Mouse (Mus musculus): ENCODE measurements around the gene Dexi. TPM values are rescaled to one million over a fixed set of nuclear protein-coding genes. Genes with fewer than 3 reads are reported as not detected.

Dexi gene
- 10 to 100 TPM; 29.4 to 32.5 TPM for total RNA-seq (2021)
- long read RNA-seq, experiment 1, transcript Dexi-201 (2 exons, 1,389 nt) = major isoform, 41 of 47 reads
- long read RNA-seq, experiment 1, partial matches to known transcripts = 1 of 47 reads
- long read RNA-seq, experiment 1, other reads (novel, unspliced or antisense) = 5 of 47 reads
- long read RNA-seq, experiment 2, transcript Dexi-201 (2 exons, 1,389 nt) = major isoform, 27 of 32 reads
- long read RNA-seq, experiment 2, partial matches to known transcripts = 0 of 32 reads
- long read RNA-seq, experiment 2, other reads (novel, unspliced or antisense) = 5 of 32 reads

- DNase-seq = peak; percentile 94 to 95
- intact Hi-C loops (cut with DNase I) = no loop called here
These were observed at the start of gene Dexi for GRCm38 (mm10) chr16:10542698-10543365. Gene Dexi, minus strand, starts transcription at chr16:10543054.

DNA sequence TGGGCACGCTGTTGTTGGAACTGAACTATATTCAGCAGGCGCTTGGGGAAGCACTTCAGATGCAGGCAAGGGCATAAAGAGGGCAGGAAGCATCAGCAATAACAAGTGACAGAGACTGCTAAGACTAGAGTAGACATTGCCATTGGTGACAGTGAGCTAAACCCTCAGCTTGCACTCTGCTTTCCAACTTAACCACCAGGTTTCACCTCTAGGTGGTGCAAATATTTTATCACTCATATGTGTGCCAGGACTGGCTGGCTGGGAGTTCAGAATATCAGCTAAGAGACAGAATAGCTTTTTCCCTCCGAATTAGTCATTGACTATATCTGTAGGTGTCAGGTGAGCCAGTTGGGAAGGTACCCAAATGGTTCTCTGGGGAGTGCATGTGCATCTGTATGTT lies 43.7 kb upstream of the Dexi start:
- DNase-seq = no peak

GRCm38 (mm10) chr16:10585165-10585564 lies 42.3 kb upstream of the Dexi start:
- no peak for DNase-seq
- intact Hi-C loops (cut with DNase I) = no loop called here

More for the DNA sequence above, 43.7 kb upstream of the Dexi start:
- intact Hi-C loops (cut with DNase I) = no loop called here

GRCm38 (mm10) chr16:10581234-10581898 lies 38.5 kb upstream of the Dexi start:
- no peak for DNase-seq
- intact Hi-C loops (cut with DNase I) = no loop called here

DNA sequence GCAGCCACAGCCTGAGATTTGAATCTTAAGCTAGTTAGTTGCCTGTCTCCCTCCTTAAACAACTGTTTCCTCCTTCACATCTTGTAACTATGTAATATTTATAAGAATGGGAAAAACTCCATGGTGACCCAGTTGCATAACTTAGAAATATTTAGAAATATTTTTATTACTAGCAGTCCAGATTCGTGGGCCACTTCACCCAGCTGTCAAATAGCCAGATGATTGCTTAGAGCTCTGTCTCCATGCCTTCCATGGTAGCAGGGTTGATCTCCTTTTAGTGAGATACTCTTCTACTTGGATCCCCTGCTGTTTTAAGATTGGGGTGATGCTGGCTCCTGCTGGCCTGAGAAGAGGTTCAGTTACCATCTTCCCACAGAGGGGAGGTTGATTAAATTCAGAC lies 35.5 kb upstream of the Dexi start:
- no peak for DNase-seq
- intact Hi-C loops (cut with DNase I) = loop anchor here (10.0 kb wide), 1 partner anchor 456 kb away; no protein-coding TSS in a partner anchor

GRCm38 (mm10) chr16:10577548-10577947 lies 34.7 kb upstream of the Dexi start:
- DNase-seq = no peak
- intact Hi-C loops (cut with DNase I) = loop anchor here (10.0 kb wide), 1 partner anchor 457 kb away; no protein-coding TSS in a partner anchor

- DNase-seq = no peak
- intact Hi-C loops (cut with DNase I) = loop anchor here (10.0 kb wide), 1 partner anchor 459 kb away; no protein-coding TSS in a partner anchor
These were observed 33.1 kb upstream of the Dexi start for GRCm38 (mm10) chr16:10575915-10576314.

DNA sequence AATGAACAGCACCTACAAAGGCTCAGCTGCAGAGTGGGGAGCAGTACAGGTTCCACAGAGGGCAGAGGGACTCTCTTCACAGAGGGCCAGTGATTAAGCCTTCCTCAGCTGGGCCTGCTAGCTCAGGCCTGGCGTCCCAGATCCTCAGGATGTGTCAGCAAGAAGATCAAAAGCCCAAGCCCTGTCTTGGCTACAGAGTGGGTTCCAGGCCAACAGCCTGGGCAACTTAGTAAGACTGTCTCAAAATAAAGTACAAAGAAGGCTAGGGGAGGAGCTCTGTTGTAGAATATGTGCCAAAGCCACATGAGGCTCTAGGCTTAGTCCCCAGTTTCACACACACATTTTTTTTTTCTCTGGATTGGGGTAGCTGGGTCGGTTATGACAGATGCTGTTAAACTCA lies 32.1 kb upstream of the Dexi start:
- intact Hi-C loops (cut with DNase I) = loop anchor here (5.0 to 10.0 kb wide), 2 partner anchors 192 to 460 kb away; no protein-coding TSS in a partner anchor
- DNase-seq = no peak

GRCm38 (mm10) chr16:10571820-10572219 lies 29.0 kb upstream of the Dexi start:
- intact Hi-C loops (cut with DNase I) = loop anchor here (2.0 to 10.0 kb wide), 5 partner anchors 195 to 463 kb away; partner anchors contain the start of gene Socs1
- peak in 1 of 2 experiments; percentile 23 for DNase-seq

DNA sequence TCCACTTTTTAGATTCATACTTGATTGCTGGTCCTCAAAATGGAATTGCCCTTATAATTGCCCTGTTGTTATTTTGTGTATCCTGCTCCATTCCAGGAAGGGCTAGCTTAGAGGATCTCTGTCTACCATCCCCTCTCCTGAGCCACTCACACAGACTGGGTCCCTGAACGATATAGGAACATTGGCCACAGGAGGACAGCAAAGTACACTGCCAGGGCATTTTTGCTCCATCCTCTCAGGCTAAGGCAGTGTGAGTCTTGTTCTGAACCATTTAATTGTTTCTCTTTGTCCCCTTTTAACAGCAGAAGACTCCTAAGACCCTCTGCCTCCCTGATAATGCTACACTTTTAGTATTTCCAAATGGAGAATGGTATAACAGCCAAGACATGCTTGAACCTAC lies 27.9 kb upstream of the Dexi start:
- DNase-seq = peak; percentile 61 to 78
- intact Hi-C loops (cut with DNase I) = loop anchor here (2.0 to 10.0 kb wide), 4 partner anchors 197 to 464 kb away; partner anchors contain the start of gene Socs1

DNA sequence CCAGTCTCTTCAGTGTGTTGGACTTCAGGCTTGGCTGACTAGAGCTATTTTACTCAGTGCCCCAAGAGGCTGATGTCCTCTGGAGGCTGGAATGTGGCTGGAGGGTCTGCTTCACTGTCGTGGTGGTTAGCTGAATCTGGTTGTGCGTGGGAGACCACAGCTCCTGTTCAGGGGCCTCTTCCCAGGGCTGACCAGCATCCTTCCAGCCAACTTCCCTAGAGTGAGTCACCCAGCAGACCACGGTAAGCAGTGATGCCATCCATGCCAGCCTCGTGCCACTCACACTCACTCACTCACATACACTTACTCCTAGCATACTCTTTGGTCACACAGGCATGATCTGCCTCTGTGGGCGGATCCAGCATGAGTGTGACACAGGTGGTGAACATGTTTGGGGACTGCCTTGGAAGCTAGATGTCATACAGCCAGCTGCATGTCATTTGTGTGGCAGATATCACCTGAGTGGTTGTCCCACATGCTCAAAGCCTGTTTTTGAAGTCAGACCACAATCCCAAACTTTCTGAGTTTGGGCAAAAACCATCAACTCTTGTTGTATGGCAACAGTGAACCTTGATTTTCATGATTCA lies 27.0 kb upstream of the Dexi start:
- intact Hi-C loops (cut with DNase I) = loop anchor here (2.0 to 10.0 kb wide), 4 partner anchors 197 to 465 kb away; partner anchors contain the start of gene Socs1
- no peak for DNase-seq

DNA sequence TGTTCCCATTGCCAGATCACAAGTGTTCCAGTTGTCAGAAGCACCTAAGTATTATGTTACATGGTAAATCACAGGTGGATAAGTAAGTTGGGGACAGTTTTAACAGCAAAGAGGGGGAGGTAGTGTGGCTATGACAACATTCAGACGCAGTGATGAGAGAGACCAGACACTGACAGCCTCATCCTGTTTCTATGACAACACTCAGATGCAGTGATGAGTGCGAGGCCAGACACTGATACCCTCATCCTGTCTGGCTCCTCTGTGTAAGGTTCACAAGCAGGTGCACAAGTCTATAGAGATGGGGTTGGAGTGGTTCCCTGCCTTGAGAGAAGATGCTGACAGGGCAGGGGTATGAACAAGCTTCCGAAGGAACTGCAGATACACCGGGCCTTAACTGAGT lies 24.3 kb upstream of the Dexi start:
- no peak for DNase-seq
- intact Hi-C loops (cut with DNase I) = no loop called here

DNA sequence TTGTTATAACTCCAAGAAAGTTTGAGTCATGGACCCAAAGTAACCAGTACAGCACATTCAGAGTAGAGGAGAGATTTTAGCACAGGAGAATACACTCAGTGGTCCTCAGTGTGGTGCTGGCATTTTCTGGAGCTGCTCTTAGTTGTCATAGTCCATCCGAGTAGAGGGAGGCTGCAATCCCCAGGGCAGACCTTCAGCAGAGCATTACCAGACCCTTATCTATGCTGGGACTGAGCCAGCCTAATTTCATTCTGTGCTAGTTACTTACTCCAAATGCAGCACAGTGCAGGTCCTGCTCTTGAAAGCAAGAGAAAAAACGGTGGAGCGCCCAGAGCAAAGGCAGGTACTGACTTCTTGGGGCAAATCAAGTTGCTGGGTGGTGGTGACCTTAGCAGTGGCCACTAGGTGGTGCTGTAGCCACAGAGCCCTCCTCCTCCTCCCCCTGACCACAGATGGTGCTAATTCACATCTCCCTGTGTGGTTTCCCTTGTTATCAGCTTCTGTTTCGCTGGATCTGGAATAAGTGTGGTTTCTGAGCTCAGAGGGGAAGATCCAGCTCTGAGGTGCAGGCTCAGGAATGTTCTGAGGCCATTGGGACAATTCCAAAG lies 22.5 kb upstream of the Dexi start:
- intact Hi-C loops (cut with DNase I) = no loop called here
- peak; percentile 75 to 81 for DNase-seq

- DNase-seq = no peak
- intact Hi-C loops (cut with DNase I) = no loop called here
These were observed 17.1 kb upstream of the Dexi start for GRCm38 (mm10) chr16:10559991-10560390.

- DNase-seq = no peak
- intact Hi-C loops (cut with DNase I) = no loop called here
These were observed 11.0 kb upstream of the Dexi start for GRCm38 (mm10) chr16:10553858-10554257.

DNA sequence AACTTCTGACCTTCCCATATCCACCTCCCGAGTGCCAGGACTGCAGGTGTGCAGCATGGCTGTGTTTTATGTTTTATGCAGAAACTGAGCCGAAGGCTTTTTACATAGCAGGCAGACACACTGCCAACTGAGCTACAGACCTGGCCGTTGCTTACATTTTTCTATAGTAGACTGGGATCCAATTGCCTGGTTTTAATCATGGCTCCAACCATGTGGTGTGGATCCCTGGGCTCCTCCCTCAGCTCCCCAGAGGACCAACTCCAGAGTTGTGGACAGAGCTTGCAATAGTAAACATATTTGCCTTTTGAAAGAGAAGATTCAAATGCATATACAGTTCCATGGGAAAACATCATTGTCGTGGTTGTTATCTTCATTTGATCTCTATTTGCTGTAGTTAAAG lies 8.7 kb upstream of the Dexi start:
- DNase-seq = no peak
- intact Hi-C loops (cut with DNase I) = no loop called here

- intact Hi-C loops (cut with DNase I) = loop anchor here (5.0 kb wide), 2 partner anchors 703 to 1817 kb away; partner anchors contain the start of gene Gspt1
- no peak for DNase-seq
These were observed 6.7 kb upstream of the Dexi start for GRCm38 (mm10) chr16:10549600-10549999.

DNA sequence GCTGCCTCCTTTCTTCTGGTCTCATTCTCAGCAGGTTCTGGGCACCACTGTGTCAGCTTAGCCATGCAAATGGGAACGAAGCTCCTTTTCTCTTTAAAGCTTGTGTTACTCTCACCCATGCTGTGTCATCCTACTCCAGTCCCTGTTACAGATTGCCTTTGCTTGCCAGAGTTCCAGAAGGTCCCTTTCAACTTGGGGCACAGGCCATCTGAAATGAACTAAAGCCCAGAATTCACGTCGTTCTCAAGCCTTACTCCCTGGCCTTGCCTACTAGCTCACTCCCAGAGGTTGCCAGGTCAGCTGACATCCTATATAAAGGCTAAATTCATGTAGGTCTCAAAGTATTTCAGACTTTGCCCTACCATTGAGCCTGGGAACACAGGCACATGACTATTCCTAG lies 6.1 kb upstream of the Dexi start:
- no peak for DNase-seq
- intact Hi-C loops (cut with DNase I) = loop anchor here (5.0 kb wide), 2 partner anchors 703 to 1817 kb away; partner anchors contain the start of gene Gspt1

- no peak for DNase-seq
- intact Hi-C loops (cut with DNase I) = loop anchor here (5.0 kb wide), 2 partner anchors 705 to 1815 kb away; partner anchors contain the start of gene Gspt1
These were observed 4.0 kb upstream of the Dexi start for GRCm38 (mm10) chr16:10546865-10547264.

Data from heart, postnatal 14 days (tissue).